Mouse (Mus musculus) ES-CJ7 (cell line): ENCODE measurements around the gene Dynlt1f.
"Not testable (repeated sequence)": the region's sequence is repeated elsewhere in the genome, so short reads cannot be mapped to it uniquely, and the experiment has no call there.

Source experiments
- DNase-seq: peaks from one replicate; pipeline ENCODE4 v3.0.0; 2011; ENCODE audit warnings: low read depth, low spot score

The Dynlt1f gene

GRCm38 (mm10) chr17:6661093-6661816 lies 5.6 kb upstream of the Dynlt1f start:
- DNase-seq: peak; percentile 9

- not testable (repeated sequence) for DNase-seq
These were observed 4.9 kb upstream of the Dynlt1f start for GRCm38 (mm10) chr17:6660589-6660988.

GRCm38 (mm10) chr17:6658801-6659200 lies 3.1 kb upstream of the Dynlt1f start, which contains the start of gene Sytl3:
Sytl3 (plus strand) TSS chr17:6659093.
- DNase-seq: not testable (repeated sequence)

DNA sequence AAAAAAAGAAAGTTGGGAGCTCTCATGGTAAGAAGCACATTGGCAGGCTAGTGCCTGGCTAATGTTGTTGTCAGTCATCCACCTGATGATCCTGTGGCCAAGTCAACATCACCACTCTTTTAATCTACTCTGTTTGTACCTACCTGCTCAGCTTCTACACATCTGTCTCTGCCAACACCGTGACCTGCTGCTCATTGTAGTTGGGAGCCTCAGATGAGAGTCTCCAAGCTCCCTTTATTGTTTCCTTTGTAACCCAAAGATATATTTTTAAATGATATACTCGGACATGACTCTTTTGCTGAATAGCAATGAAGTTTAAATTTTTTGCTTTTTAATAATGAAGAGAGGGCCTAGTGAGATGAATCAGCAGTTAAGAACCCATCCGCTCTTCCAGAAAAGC lies 771 bp upstream of the Dynlt1f start:
- not testable (repeated sequence) for DNase-seq

DNA sequence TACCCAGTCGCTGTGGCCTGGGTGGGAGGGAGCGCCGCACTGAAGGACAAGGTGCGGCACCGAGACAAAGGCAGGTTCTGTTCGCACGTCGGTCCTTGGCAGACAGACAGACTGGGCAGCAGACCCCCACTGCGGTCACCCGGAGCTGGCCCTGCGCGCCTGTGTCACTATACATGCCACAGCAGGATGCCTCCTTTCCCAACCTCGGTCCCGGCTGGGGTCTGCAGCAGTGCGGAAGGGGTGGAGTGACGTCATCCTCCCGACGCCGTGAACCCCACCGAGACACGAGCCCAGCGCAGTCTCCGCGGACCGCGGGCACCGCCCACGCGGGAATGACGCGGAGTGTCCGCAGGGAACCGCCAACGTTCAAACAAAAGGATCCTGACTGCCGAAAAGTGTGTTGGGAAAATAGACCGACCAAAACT lies 601 bp downstream of the Dynlt1f start:
- DNase-seq: peak; percentile 64

DNA sequence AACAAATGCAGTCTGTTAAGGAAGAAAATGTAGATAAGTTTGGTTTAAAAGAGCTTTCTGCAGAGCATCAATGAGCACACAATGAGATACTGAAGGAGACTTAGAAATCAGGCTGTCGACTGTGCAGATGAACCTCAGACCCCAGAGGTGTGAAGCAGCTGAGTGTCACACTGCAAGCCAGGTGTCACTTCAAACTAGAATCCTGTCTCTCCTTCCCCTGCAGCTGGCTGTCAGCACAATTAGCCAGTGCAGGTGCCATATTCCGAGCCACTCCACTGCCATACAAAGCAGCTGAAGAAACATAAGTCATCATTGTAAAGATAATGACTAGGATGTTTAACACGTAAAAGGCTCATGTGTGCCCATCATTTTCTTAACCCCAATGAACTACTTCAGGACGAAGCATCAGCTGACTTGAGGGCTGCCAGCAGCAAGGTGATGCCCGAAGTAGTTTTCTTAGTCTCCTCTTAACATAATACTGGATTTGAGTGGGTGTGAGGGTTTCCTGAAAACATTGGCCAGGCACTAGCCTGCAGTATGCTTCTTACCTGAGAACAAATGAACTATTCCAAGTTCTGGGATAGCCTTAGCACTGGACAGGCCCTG lies 2.3 kb downstream of the Dynlt1f start:
- not testable (repeated sequence) for DNase-seq

- peak; percentile 18 for DNase-seq
These were observed 4.7 kb downstream of the Dynlt1f start for GRCm38 (mm10) chr17:6650904-6651565.

DNA sequence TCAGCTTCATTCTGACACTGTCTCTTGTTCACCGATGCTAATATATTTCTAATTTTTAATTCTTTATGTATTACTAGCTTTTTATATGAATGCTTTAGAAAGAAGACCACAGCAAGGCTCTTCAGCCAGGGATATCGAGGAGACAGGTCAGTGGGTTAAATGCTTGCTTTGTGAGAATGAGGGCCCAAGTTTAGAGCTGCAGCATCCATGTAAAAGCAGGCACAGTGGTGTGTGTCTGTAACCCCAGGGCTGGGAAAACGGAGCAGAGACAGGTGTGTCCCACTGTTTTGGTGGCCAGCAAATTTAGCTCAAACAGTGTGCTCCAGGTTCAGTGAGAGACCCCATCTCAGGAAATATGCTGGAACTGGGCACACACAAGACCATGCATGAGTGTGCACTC lies 8.2 kb downstream of the Dynlt1f start:
- DNase-seq: not testable (repeated sequence)

DNA sequence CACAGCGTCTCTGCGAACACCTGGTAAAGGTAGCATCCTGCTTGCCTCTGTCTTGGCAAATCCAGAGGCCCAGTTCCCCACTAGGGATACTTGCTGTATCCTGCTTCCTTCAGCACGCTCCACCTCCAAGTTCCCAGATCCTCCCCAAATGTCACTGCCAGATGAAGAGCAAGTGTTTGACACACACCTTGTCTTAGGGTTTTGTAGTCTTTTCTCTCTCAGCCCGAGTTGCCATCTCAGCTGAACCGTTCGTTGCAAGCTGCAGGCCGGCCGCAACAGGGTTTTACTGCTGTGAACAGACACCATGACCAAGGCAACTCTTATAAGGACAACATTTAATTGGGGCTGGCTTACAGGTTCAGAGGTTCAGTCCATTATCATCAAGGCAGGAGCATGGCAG lies 8.9 kb downstream of the Dynlt1f start:
- not testable (repeated sequence) for DNase-seq

- not testable (repeated sequence) for DNase-seq
These were observed 10.0 kb downstream of the Dynlt1f start for GRCm38 (mm10) chr17:6645668-6646067.

DNA sequence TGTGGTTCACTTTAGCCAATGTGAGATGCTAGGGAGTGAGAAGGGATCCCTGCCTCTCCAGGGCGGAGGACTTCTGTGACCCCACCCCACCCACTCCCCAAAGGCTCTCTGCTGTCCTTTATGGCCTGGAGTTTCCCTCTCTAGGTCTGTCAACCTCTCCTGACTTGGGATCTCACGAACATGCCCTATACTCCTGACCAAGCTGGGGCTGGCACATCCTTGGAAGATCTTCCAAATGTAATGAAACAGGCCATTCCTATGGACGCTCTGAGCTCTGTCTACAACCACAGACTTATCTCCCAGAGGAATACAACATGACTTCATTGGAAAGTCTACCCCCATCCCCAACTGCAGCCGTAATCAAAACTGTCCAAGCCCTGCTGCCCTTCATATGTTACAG lies 11.0 kb downstream of the Dynlt1f start:
- not testable (repeated sequence) for DNase-seq

GRCm38 (mm10) chr17:6644210-6644609 lies 11.5 kb downstream of the Dynlt1f start:
- DNase-seq: not testable (repeated sequence)

GRCm38 (mm10) chr17:6640771-6641429 lies 14.8 kb downstream of the Dynlt1f start:
- peak; percentile 6 for DNase-seq

GRCm38 (mm10) chr17:6640044-6640637 lies 15.6 kb downstream of the Dynlt1f start:
- DNase-seq: not testable (repeated sequence)

- not testable (repeated sequence) for DNase-seq
These were observed 16.2 kb downstream of the Dynlt1f start for GRCm38 (mm10) chr17:6639486-6639885.

DNA sequence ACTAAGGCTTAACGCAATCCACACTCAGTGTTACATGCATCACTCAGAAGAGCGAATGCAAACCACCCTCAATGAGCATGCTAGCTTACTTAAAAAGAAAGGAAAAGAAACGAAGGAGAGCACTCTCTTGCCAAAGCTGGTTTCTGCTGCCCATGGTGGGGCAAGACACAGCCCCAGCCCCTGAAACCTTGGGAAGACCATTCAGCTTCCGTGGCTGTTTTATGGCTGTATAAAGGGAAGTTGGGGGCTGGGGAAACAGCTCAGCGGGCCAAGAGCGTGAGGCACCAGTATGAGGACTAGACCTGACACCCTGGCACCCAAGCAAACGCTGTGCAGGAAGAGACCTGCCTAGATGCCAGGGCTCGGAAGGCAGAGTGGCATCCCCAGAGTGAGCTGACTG lies 17.3 kb downstream of the Dynlt1f start:
- not testable (repeated sequence) for DNase-seq

GRCm38 (mm10) chr17:6637434-6637833 lies 18.3 kb downstream of the Dynlt1f start:
- DNase-seq: not testable (repeated sequence)

DNA sequence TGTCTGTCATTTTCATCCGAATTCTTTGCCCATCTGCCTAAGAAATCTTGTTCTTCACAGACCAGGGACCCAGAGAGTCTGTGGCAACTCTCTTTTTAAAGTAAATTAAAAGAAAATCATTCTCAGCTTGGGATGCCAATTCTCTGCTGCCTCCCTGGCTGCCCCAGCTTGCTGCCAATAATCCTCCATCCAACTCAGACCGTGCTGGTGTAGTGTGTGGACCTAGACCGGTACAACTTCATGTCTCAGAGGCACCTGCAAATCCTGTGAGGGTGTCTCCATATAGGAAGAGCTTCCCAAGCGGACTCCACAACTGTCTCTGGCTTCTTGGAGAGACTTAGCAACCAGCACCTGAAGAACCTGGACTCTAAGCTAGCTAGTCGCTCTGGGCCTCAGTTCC lies 18.8 kb downstream of the Dynlt1f start:
- no peak for DNase-seq

DNA sequence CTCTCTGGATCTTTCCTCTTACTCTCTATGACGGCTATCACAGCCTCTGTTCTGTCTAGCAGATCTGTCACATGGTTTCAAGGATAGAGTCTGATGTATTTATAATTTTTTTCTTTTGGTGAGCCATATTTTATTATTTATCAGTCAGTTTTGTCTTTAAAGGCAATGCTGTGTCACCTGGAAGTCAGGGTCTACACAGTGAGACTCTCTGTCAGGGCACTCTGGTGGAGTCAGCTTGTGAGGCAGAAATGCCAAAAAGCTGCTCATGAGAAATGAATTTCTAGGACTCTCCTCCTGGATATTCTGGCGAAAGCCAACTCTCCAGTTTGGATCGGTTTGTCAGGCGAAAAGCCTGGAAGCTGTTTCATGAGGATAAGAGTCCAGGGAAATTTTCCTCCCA lies 19.9 kb downstream of the Dynlt1f start:
- DNase-seq: not testable (repeated sequence)

DNA sequence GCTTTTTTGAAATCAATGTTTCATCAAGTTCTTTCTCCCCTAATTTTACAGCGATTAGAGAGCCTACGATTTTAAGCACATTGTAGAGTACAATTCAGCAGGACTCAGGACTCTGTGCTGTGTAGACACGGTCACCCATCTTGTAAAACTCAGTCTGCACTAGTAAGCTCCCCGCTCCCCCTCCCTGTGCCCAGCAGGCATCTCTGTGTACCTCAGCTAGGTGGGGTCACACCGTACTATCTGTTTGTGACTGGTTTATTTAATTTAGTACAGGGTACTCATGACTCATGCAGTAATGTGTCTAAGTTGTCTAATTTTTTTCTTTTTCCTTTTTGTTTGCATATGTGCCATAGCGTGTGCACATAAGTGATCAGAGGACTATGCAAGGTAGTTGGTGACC lies 22.9 kb downstream of the Dynlt1f start:
- not testable (repeated sequence) for DNase-seq

GRCm38 (mm10) chr17:6630398-6630797 lies 25.3 kb downstream of the Dynlt1f start:
- not testable (repeated sequence) for DNase-seq
